Mouse (Mus musculus) cortical plate, adult 2 months (tissue): Measurements from ENCODE around the gene Izumo4.
A peak's percentile ranks its signal among the peaks of the same experiment; 100 is the strongest.

Source experiments
- CTCF ChIP-seq: fragments of 200-500 bp; IDR thresholded peaks from 2 replicates; pipeline ENCODE4 v1.5.1; 2011; ENCODE audit warnings: mild to moderate bottlenecking, control low read depth, low read length; ENCODE audit not compliant: insufficient read depth; ENCODE audit errors: extremely low read depth
- POLR2A ChIP-seq: fragments of 200-500 bp; IDR thresholded peaks from 2 replicates; pipeline ENCODE4 v1.6.1; 2011; ENCODE audit warnings: mild to moderate bottlenecking, low read length, control low read depth; ENCODE audit not compliant: insufficient read depth; ENCODE audit errors: extremely low read depth

- TF ChIP-seq CTCF = no peak
- TF ChIP-seq POLR2A = peak; percentile 45; the same call in 1 of the 2 replicates
These were observed 52.8 kb downstream of the Izumo4 start, which contains the start of gene Dot1l for GRCm38 (mm10) chr10:80754594-80755290.
